Mouse (Mus musculus): ENCODE results near the gene Ttc36.

- no peak for TF ChIP-seq POLR2A (IDR thresholded peaks at IDR 0.05; ENCODE audit: low read depth, low read length)
- no peak for TF ChIP-seq CTCF (IDR thresholded peaks at IDR 0.05; ENCODE audit: extremely low read depth, insufficient read depth, insufficient read length, insufficient replicate concordance)
These were observed 44.6 kb upstream of the Ttc36 start for GRCm38 (mm10) chr9:44847446-44847845.
